Comparison of ENCODE assay signal across 30 mouse cellular contexts in the genomic region with DNA sequence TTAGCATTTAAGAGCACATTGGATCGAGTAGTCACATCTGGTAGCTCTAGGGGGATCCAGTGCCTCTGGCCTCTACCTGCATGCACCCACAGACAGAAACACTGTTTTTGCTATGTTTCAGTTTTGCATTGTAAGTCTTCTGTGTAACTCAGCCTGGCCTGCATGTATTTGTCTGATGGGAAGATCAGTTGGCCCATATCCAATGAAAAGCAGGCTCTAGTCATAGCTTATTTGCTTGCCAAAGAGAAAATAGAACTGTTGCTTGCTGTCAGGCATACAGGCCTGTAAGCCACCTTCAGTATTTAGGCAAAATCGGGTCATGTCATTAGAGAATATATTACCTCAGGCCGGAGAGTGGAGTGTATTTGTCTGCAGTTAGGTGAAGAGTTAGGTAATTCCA. TPM values are rescaled to one million over a fixed set of nuclear protein-coding genes. Genes with fewer than 3 reads are reported as not detected.
DNase-seq lines count a peak whose midpoint lies in the region; ATAC-seq lines count a peak whose summit lies in the region.
"Had no signal": no experiment of that assay in that cellular context is flagged by ENCODE, and none has a peak within 500 bp of the region (broad histone marks: within the 10 kb centered on the region; RNA-seq: fewer than 3 reads in every experiment).

No protein-coding gene starts in this region.

- peaks cover 86% of the 10 kb centered on the region for H3K36me3 ChIP-seq in forebrain, embryonic 14.5 days (ENCODE audit: control insufficient read depth, insufficient read depth, low read length)
- peaks cover 88% of the 10 kb centered on the region for H3K36me3 ChIP-seq in forebrain, embryonic 13.5 days (ENCODE audit: poor library complexity, severe bottlenecking)
- peaks cover 84% of the 10 kb centered on the region for H3K36me3 ChIP-seq in kidney, embryonic 14.5 days (ENCODE audit: control insufficient read depth, insufficient read depth, low read length)

- H3K4me1 ChIP-seq in forebrain, embryonic 14.5 days (ENCODE audit: control insufficient read depth, insufficient read depth, low read length): no peaks in the 10 kb centered on the region
- H3K4me1 ChIP-seq in forebrain, embryonic 13.5 days: no peaks in the 10 kb centered on the region
- no peaks in the 10 kb centered on the region for H3K4me1 ChIP-seq in kidney, embryonic 14.5 days (ENCODE audit: control insufficient read depth, insufficient read depth, low read length)
- H3K4me1 ChIP-seq: heart, embryonic 13.5 days; kidney, embryonic 15.5 days; limb, embryonic 13.5 days; liver, embryonic 15.5 days; midbrain, embryonic 10.5 days; neural tube, embryonic 13.5 days; stomach, embryonic 15.5 days had no signal

- H3K27ac ChIP-seq in forebrain, embryonic 14.5 days (ENCODE audit: low read depth, low read length): no peak overlapping the region
- H3K27ac ChIP-seq in forebrain, embryonic 13.5 days: no peak overlapping the region
- no peak overlapping the region for H3K27ac ChIP-seq in kidney, embryonic 14.5 days (ENCODE audit: low read depth, low read length)
- H3K27ac ChIP-seq: heart, embryonic 13.5 days; hindbrain, postnatal 0 days; kidney, embryonic 15.5 days; limb, embryonic 13.5 days; liver, embryonic 15.5 days; midbrain, embryonic 10.5 days; neural tube, embryonic 13.5 days; stomach, embryonic 15.5 days had no signal

- H3K4me2 ChIP-seq in forebrain, embryonic 14.5 days (ENCODE audit: low read length): no peak overlapping the region
- no peak overlapping the region for H3K4me2 ChIP-seq in forebrain, embryonic 13.5 days
- H3K4me2 ChIP-seq in kidney, embryonic 14.5 days (replicated peaks; ENCODE audit: low read depth, low read length): no peak overlapping the region
- H3K4me2 ChIP-seq: heart, embryonic 13.5 days; kidney, embryonic 15.5 days; limb, embryonic 13.5 days; liver, embryonic 15.5 days; neural tube, embryonic 13.5 days; stomach, embryonic 15.5 days had no signal

- H3K9me3 ChIP-seq in forebrain, embryonic 14.5 days (replicated peaks; ENCODE audit: control insufficient read depth, low read length): no peaks in the 10 kb centered on the region
- no peaks in the 10 kb centered on the region for H3K9me3 ChIP-seq in forebrain, embryonic 13.5 days (replicated peaks)
- H3K9me3 ChIP-seq in kidney, embryonic 14.5 days (ENCODE audit: control insufficient read depth, low read length): no peaks in the 10 kb centered on the region
- H3K9me3 ChIP-seq: G1E; heart, embryonic 13.5 days; kidney, embryonic 15.5 days; limb, embryonic 13.5 days; liver, embryonic 15.5 days; midbrain, embryonic 10.5 days; neural tube, embryonic 13.5 days; stomach, embryonic 15.5 days had no signal

- ATAC-seq in forebrain, embryonic 14.5 days: no peak
- ATAC-seq in forebrain, embryonic 13.5 days: no peak
- no peak for ATAC-seq in kidney, embryonic 14.5 days (ENCODE audit: low FRiP score, low TSS enrichment)
- ATAC-seq: hindbrain, postnatal 0 days; intestine, embryonic 16.5 days; lung, postnatal 0 days; midbrain, embryonic 16.5 days had no signal

- H3K27me3 ChIP-seq in forebrain, embryonic 14.5 days (replicated peaks; ENCODE audit: control insufficient read depth, insufficient read depth, low read length): no peaks in the 10 kb centered on the region
- H3K27me3 ChIP-seq in forebrain, embryonic 13.5 days: no peaks in the 10 kb centered on the region
- H3K27me3 ChIP-seq in kidney, embryonic 14.5 days (ENCODE audit: control insufficient read depth, insufficient read depth, low read length): no peaks in the 10 kb centered on the region
- H3K27me3 ChIP-seq: CH12.LX; heart, embryonic 13.5 days; kidney, embryonic 15.5 days; limb, embryonic 13.5 days; liver, embryonic 15.5 days; neural tube, embryonic 13.5 days; stomach, embryonic 15.5 days had no signal

- no peak overlapping the region for H3K9ac ChIP-seq in forebrain, embryonic 14.5 days (ENCODE audit: low read length)
- no peak overlapping the region for H3K9ac ChIP-seq in forebrain, embryonic 13.5 days
- no peak overlapping the region for H3K9ac ChIP-seq in kidney, embryonic 14.5 days (ENCODE audit: low read depth, low read length)
- H3K9ac ChIP-seq: heart, embryonic 13.5 days; kidney, embryonic 15.5 days; limb, embryonic 13.5 days; liver, embryonic 15.5 days; neural tube, embryonic 13.5 days; stomach, embryonic 15.5 days had no signal

- DNase-seq in forebrain, embryonic 14.5 days (ENCODE audit: low spot score): peak; percentile 19
- DNase-seq in layer of hippocampus, adult 9-11 months: peak; percentile 45
- no peak for DNase-seq in layer of hippocampus, postnatal 10 days (ENCODE audit: low spot score in 2 of 2)
- DNase-seq in NIH3T3 (ENCODE audit: low read depth): peak; percentile 54
- peak; percentile 9 for DNase-seq in skeletal muscle tissue, adult 2 months (ENCODE audit: low read depth, low spot score)
- DNase-seq: adrenal gland, postnatal 25 days; B cell, adult 2 months; heart, adult 18-20 months; heart, postnatal 14 days; kidney, postnatal 36 days; retina, postnatal 1 day; right cerebral cortex, postnatal 25 days; thymus, adult 18-20 months; thymus, postnatal 36 days had no signal

- H3K4me3 ChIP-seq in forebrain, embryonic 14.5 days (ENCODE audit: low read depth, low read length): no peak overlapping the region
- no peak overlapping the region for H3K4me3 ChIP-seq in forebrain, embryonic 13.5 days
- H3K4me3 ChIP-seq in kidney, embryonic 14.5 days (ENCODE audit: low read length): no peak overlapping the region
- H3K4me3 ChIP-seq: heart, embryonic 13.5 days; kidney, embryonic 15.5 days; limb, embryonic 13.5 days; liver, embryonic 15.5 days; midbrain, embryonic 10.5 days; myocyte; neural tube, embryonic 13.5 days; stomach, embryonic 15.5 days had no signal

- WGBS in forebrain, embryonic 14.5 days: 95% methylated on average over 3 of the region's 3 CpGs
- 90% methylated on average over 3 of the region's 3 CpGs for WGBS in forebrain, embryonic 13.5 days
- 84% methylated on average over 3 of the region's 3 CpGs for WGBS in kidney, embryonic 14.5 days

RNA-seq across cellular contexts. Expression of gene Eif5b, which starts 50.3 kb away (rescaled TPM):
- 16.2 and 17.3 TPM in 2 replicates for polyA plus RNA-seq in forebrain, embryonic 14.5 days (2014; fragmentation: Nextera tagmentation; extraction: Ambion mirVana)
- 27.7 and 28.9 TPM in 2 replicates for polyA plus RNA-seq in forebrain, embryonic 13.5 days (2015; fragmentation: Nextera tagmentation; extraction: Ambion mirVana)
- 10 to 100 TPM; 35.1 to 38.8 TPM for total RNA-seq in layer of hippocampus, postnatal 10 days (2021)
- 29.9 and 38.4 TPM in 2 replicates for polyA plus RNA-seq in kidney, embryonic 14.5 days (2014; fragmentation: Nextera tagmentation; extraction: Ambion mirVana)

RNA-seq across cellular contexts. Expression of gene Txndc9, which starts 50.4 kb away (rescaled TPM):
- 154 and 162 TPM in 2 replicates for polyA plus RNA-seq in forebrain, embryonic 14.5 days (2014; fragmentation: Nextera tagmentation; extraction: Ambion mirVana)
- 162 and 167 TPM in 2 replicates for polyA plus RNA-seq in forebrain, embryonic 13.5 days (2015; fragmentation: Nextera tagmentation; extraction: Ambion mirVana)
- 10 to 100 TPM; 66.7 to 68.6 TPM for total RNA-seq in layer of hippocampus, postnatal 10 days (2021)
- 132 and 156 TPM in 2 replicates for polyA plus RNA-seq in kidney, embryonic 14.5 days (2014; fragmentation: Nextera tagmentation; extraction: Ambion mirVana)

Comparison
In these comparisons a context has a peak if more than half of its experiments do, and no peak if none do; other contexts are left out.
1. DNase-seq: peak in forebrain, embryonic 14.5 days (single experiment), layer of hippocampus, adult 9-11 months (single experiment), NIH3T3 (single experiment) and skeletal muscle tissue, adult 2 months (single experiment); none in layer of hippocampus, postnatal 10 days (0 of 2).